Mouse (Mus musculus): ENCODE measurements around the gene Snx21.

DNA sequence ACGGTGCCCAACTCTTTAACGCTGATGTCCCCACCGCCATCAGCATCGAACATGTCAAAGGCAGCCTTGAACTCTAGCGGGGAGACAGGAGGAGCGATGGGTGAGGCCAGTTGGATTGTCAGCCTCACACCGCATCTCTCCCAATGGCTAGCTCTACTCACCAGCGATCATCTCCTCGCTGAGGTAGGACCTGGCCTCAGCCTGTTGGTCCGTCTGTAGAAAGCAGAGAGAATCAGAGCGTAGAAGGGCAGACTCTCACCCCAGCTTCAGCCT, 7.7 kb upstream of the Snx21 start:
- TF ChIP-seq EP300 (optimal IDR thresholded peaks at IDR 0.05) = no peak
- TF ChIP-seq CTCF (IDR thresholded peaks at IDR 0.05; ENCODE audit: low read depth) = no peak
